Mouse (Mus musculus): Measurements from ENCODE around the gene Gdf1. TPM values are rescaled to one million over a fixed set of nuclear protein-coding genes. Genes with fewer than 3 reads are reported as not detected.
A peak's percentile ranks its signal among the peaks of the same experiment; 100 is the strongest.

The Gdf1 gene
- polyA plus RNA-seq, 1 experiment from 2014 or later: 0.40 TPM

- no peak overlapping the region for H3K4me2 ChIP-seq (ENCODE audit: low read depth, low read length)
- no peak overlapping the region for H3K4me3 ChIP-seq (ENCODE audit: low read length)
- peaks cover 17% of the 10 kb centered on the region for H3K36me3 ChIP-seq (ENCODE audit: control insufficient read depth, insufficient read depth, low read length)
- 69% methylated on average over 3 of the region's 3 CpGs for WGBS
- no peak overlapping the region for H3K27ac ChIP-seq (ENCODE audit: low read length)
- no peaks in the 10 kb centered on the region for H3K27me3 ChIP-seq (ENCODE audit: control insufficient read depth, insufficient read depth, low read depth, low read length)
- no peak for ATAC-seq (ENCODE audit: low read depth)
- H3K9ac ChIP-seq (ENCODE audit: low read length): no peak overlapping the region
- H3K4me1 ChIP-seq (replicated peaks; ENCODE audit: control insufficient read depth, insufficient read depth, low read length): peaks cover 15% of the 10 kb centered on the region
- no peaks in the 10 kb centered on the region for H3K9me3 ChIP-seq (ENCODE audit: control insufficient read depth, low read length)
These were observed 28.7 kb upstream of the Gdf1 start for GRCm38 (mm10) chr8:70300881-70301280.

DNA sequence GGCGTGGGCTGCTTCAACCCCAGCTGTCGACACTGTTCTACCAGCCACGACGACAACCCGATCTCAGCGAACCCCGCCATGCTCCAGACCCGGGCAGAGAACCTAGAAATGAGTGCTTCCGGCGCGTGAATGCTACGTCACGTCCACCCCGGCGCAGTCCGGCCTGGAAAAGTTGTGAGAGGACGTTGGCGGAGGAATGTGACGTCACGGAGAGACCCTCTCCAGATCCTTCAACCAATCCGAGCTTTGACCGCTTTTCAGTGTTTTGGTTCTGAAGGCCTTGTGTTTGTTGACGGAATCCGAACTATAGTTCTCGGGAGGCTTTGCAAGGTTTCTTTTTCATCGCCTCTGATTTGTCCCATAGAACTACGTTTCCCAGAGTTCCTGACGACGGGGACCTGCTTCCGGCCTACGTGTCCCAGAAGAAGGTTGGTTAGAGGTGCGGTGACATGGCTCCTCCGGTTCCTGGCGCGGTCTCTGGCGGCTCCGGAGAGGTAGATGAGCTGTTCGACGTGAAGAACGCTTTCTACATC, 27.2 kb upstream of the Gdf1 start, which contains the start of the genes Ddx49 and Cope:
Gene Ddx49, minus strand, starts transcription at position 132 of the 533 bp plus-strand sequence.
Gene Cope, plus strand, starts transcription at position 161 of the 533 bp plus-strand sequence.
- H3K36me3 ChIP-seq (ENCODE audit: control insufficient read depth, insufficient read depth, low read length): peaks cover 24% of the 10 kb centered on the region
- under 1% methylated on average over 40 of the region's 40 CpGs for WGBS

GRCm38 (mm10) chr8:70302901-70303300, 26.7 kb upstream of the Gdf1 start:
- peak overlapping the region; percentile 83 for H3K9ac ChIP-seq (ENCODE audit: low read length)
- peaks cover 23% of the 10 kb centered on the region for H3K36me3 ChIP-seq (ENCODE audit: control insufficient read depth, insufficient read depth, low read length)
- peaks cover 15% of the 10 kb centered on the region for H3K4me1 ChIP-seq (replicated peaks; ENCODE audit: control insufficient read depth, insufficient read depth, low read length)
- H3K4me3 ChIP-seq (ENCODE audit: low read length): peak overlapping the region; percentile 79
- peak; percentile 21; the same call in 1 of the 2 replicates for ATAC-seq (ENCODE audit: low read depth)
- H3K27ac ChIP-seq (ENCODE audit: low read length): peak overlapping the region; percentile 76
- no peaks in the 10 kb centered on the region for H3K27me3 ChIP-seq (ENCODE audit: control insufficient read depth, insufficient read depth, low read depth, low read length)
- H3K9me3 ChIP-seq (ENCODE audit: control insufficient read depth, low read length): no peaks in the 10 kb centered on the region
- 3% methylated on average over 16 of the region's 16 CpGs for WGBS
- peak overlapping the region; percentile 77 for H3K4me2 ChIP-seq (ENCODE audit: low read depth, low read length)

More for the DNA sequence above, 27.2 kb upstream of the Gdf1 start, which contains the start of the genes Ddx49 and Cope:
- peak within 1 kb of the TSS; percentile 79 for H3K4me3 ChIP-seq (ENCODE audit: low read length)
- no peaks in the 10 kb centered on the region for H3K27me3 ChIP-seq (ENCODE audit: control insufficient read depth, insufficient read depth, low read depth, low read length)
- peaks cover 15% of the 10 kb centered on the region for H3K4me1 ChIP-seq (replicated peaks; ENCODE audit: control insufficient read depth, insufficient read depth, low read length)
- H3K9me3 ChIP-seq (ENCODE audit: control insufficient read depth, low read length): no peaks in the 10 kb centered on the region
- ATAC-seq (ENCODE audit: low read depth): peak; percentile 93
- peak within 1 kb of the TSS; percentile 77 for H3K4me2 ChIP-seq (ENCODE audit: low read depth, low read length)
- peak within 1 kb of the TSS; percentile 76 for H3K27ac ChIP-seq (ENCODE audit: low read length)
- H3K9ac ChIP-seq (ENCODE audit: low read length): peak within 1 kb of the TSS; percentile 83

DNA sequence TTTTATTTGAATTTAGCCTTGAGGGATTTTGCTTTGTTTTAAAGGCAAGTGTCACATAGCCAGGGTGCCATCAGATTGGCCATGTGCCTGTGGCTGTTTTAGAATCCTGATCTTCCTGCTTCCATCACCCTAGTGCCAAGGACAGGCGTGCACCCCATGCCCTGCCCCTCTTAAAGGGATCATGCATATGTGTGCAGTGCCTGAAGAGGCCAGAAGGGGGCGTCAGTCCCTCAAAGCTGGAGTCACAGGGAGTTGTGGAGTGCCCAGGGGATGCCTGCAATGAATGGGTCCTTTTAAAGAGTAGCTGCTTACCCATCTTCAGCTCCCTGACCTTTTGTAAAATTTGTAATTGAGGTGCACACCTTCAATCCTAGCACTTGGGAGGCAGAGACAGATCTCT, 20.3 kb upstream of the Gdf1 start:
- Histone ChIP-seq H3K27me3 (ENCODE audit: control insufficient read depth, insufficient read depth, low read depth, low read length) (no peaks in the 10 kb centered on the region), H3K4me2 (ENCODE audit: low read depth, low read length) (no peak overlapping the region), H3K4me3 (ENCODE audit: low read length) (no peak overlapping the region), H3K36me3 (ENCODE audit: control insufficient read depth, insufficient read depth, low read length) (peaks cover 44% of the 10 kb centered on the region), H3K9ac (ENCODE audit: low read length) (no peak overlapping the region), H3K9me3 (ENCODE audit: control insufficient read depth, low read length) (no peaks in the 10 kb centered on the region), H3K4me1 (replicated peaks; ENCODE audit: control insufficient read depth, insufficient read depth, low read length) (no peaks in the 10 kb centered on the region), H3K27ac (ENCODE audit: low read length) (no peak overlapping the region)
- WGBS: 20% methylated on average over 2 of the region's 2 CpGs
- no peak for ATAC-seq (ENCODE audit: low read depth)

DNA sequence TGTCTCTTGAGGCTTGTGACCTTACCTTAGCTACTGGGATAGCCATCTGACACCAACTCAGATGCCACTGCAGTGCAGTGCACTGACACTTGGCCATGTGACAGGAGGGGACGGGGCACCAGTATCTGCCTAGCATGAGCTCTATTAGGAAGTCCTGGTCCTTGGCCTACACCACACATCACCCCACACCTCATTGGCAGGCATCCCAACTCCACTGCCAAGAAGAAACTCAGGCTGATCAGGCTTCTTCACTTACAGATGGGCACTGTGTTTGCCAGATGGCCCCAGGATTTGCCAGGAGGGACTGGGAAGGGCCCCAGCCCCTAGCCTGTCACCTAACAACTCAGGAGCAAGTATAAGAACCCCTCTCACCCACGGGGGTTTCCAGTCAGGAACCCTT, 16.2 kb upstream of the Gdf1 start:
- WGBS: 58% methylated on average over 2 of the region's 2 CpGs
- no peak overlapping the region for H3K4me3 ChIP-seq (ENCODE audit: low read length)
- no peak overlapping the region for H3K9ac ChIP-seq (ENCODE audit: low read length)
- H3K27me3 ChIP-seq (ENCODE audit: control insufficient read depth, insufficient read depth, low read depth, low read length): no peaks in the 10 kb centered on the region
- H3K4me1 ChIP-seq (replicated peaks; ENCODE audit: control insufficient read depth, insufficient read depth, low read length): peaks cover 23% of the 10 kb centered on the region
- H3K9me3 ChIP-seq (ENCODE audit: control insufficient read depth, low read length): no peaks in the 10 kb centered on the region
- H3K27ac ChIP-seq (ENCODE audit: low read length): no peak overlapping the region
- no peak overlapping the region for H3K4me2 ChIP-seq (ENCODE audit: low read depth, low read length)
- H3K36me3 ChIP-seq (ENCODE audit: control insufficient read depth, insufficient read depth, low read length): peaks cover 21% of the 10 kb centered on the region
- no peak for ATAC-seq (ENCODE audit: low read depth)

GRCm38 (mm10) chr8:70315624-70316510, 13.8 kb upstream of the Gdf1 start, which contains the start of gene Cers1:
Gene Cers1, plus strand, starts transcription at chr8:70315775.
- Histone ChIP-seq H3K9me3 (ENCODE audit: control insufficient read depth, low read length) (no peaks in the 10 kb centered on the region), H3K27me3 (ENCODE audit: control insufficient read depth, insufficient read depth, low read depth, low read length) (no peaks in the 10 kb centered on the region), H3K36me3 (ENCODE audit: control insufficient read depth, insufficient read depth, low read length) (peaks cover 12% of the 10 kb centered on the region), H3K9ac (ENCODE audit: low read length) (peak within 1 kb of the TSS; percentile 60), H3K27ac (ENCODE audit: low read length) (no peak within 1 kb of the TSS), H3K4me1 (replicated peaks; ENCODE audit: control insufficient read depth, insufficient read depth, low read length) (peaks cover 23% of the 10 kb centered on the region), H3K4me3 (ENCODE audit: low read length) (peak within 1 kb of the TSS; percentile 60), H3K4me2 (ENCODE audit: low read depth, low read length) (peak within 1 kb of the TSS; percentile 85)
- ATAC-seq (ENCODE audit: low read depth): peak; percentile 81
- WGBS: 1% methylated on average over 65 of the region's 66 CpGs

GRCm38 (mm10) chr8:70316511-70317504, 12.8 kb upstream of the Gdf1 start:
- Histone ChIP-seq H3K4me1 (replicated peaks; ENCODE audit: control insufficient read depth, insufficient read depth, low read length) (peaks cover 23% of the 10 kb centered on the region), H3K4me3 (ENCODE audit: low read length) (peak overlapping the region; percentile 60), H3K4me2 (ENCODE audit: low read depth, low read length) (peak overlapping the region; percentile 85), H3K36me3 (ENCODE audit: control insufficient read depth, insufficient read depth, low read length) (peaks cover 6% of the 10 kb centered on the region; the same call in 1 of the 2 replicates), H3K27ac (ENCODE audit: low read length) (no peak overlapping the region), H3K9me3 (ENCODE audit: control insufficient read depth, low read length) (no peaks in the 10 kb centered on the region), H3K27me3 (ENCODE audit: control insufficient read depth, insufficient read depth, low read depth, low read length) (no peaks in the 10 kb centered on the region), H3K9ac (ENCODE audit: low read length) (no peak overlapping the region; the same call in 1 of the 2 replicates)
- WGBS: 12% methylated on average over 15 of the region's 15 CpGs
- ATAC-seq (ENCODE audit: low read depth): peak; percentile 79

DNA sequence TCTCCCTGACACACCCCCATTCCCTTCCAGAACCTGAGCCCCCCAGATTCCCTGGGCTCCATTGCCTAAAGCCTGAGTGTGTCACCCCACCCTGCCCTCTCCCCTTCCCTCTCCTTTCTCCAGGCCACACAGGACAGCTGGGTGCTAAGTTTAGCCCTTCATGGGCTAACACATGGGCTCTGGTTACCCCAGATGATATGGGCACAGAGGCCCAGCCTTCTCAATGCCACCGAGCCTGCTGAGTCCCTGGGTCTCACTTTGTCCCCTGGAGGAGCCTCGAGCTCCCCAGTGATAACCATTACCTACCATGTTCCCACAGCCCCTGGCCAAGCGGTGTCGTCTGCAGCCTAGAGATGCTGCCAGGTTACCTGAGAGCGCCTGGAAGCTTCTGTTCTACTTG, 11.7 kb upstream of the Gdf1 start:
- WGBS: 82% methylated on average over 5 of the region's 5 CpGs
- Histone ChIP-seq H3K4me2 (ENCODE audit: low read depth, low read length) (no peak overlapping the region), H3K9ac (ENCODE audit: low read length) (no peak overlapping the region), H3K27ac (ENCODE audit: low read length) (no peak overlapping the region), H3K4me3 (ENCODE audit: low read length) (no peak overlapping the region), H3K4me1 (replicated peaks; ENCODE audit: control insufficient read depth, insufficient read depth, low read length) (peaks cover 23% of the 10 kb centered on the region), H3K27me3 (ENCODE audit: control insufficient read depth, insufficient read depth, low read depth, low read length) (no peaks in the 10 kb centered on the region), H3K9me3 (ENCODE audit: control insufficient read depth, low read length) (no peaks in the 10 kb centered on the region), H3K36me3 (ENCODE audit: control insufficient read depth, insufficient read depth, low read length) (peaks cover 5% of the 10 kb centered on the region; the same call in 1 of the 2 replicates)
- no peak for ATAC-seq (ENCODE audit: low read depth)

All from lung, embryonic 16.5 days (tissue).